Mouse (Mus musculus) liver, embryonic 15.5 days (tissue): ENCODE results near the gene Cylc2. TPM values are rescaled to one million over a fixed set of nuclear protein-coding genes. Genes with fewer than 3 reads are reported as not detected.

Source experiments
- ATAC-seq: fragments of 200-750 bp; cut with Nextera tagmentation; 2 replicates; pipeline ENCODE4 v1.8.0; 2017; ENCODE audit warnings: moderate number of reproducible peaks, mild to moderate bottlenecking, moderate library complexity; ENCODE audit not compliant: insufficient read depth
- H3K27ac ChIP-seq: fragments of 300-500 bp; sonication (generic); replicated peaks from 2 replicates; pipeline ENCODE4 v1.5.1; 2015; ENCODE audit warnings: mild to moderate bottlenecking, inconsistent platforms
- H3K27me3 ChIP-seq: fragments of 300-500 bp; sonication (generic); 2 replicates; pipeline ENCODE4 v1.6.1; 2015; ENCODE audit warnings: mild to moderate bottlenecking, inconsistent platforms
- H3K36me3 ChIP-seq: fragments of 300-500 bp; sonication (generic); replicated peaks from 2 replicates; pipeline ENCODE4 v1.6.1; 2015; ENCODE audit warnings: moderate library complexity, mild to moderate bottlenecking, inconsistent platforms
- H3K4me1 ChIP-seq: fragments of 300-500 bp; sonication (generic); replicated peaks from 2 replicates; pipeline ENCODE4 v1.6.1; 2015; ENCODE audit warnings: inconsistent platforms
- H3K4me2 ChIP-seq: fragments of 300-500 bp; sonication (generic); 2 replicates; pipeline ENCODE4 v1.6.1; 2015; ENCODE audit warnings: moderate library complexity, mild to moderate bottlenecking, inconsistent platforms
- H3K4me3 ChIP-seq: fragments of 300-500 bp; sonication (generic); replicated peaks from 2 replicates; pipeline ENCODE4 v1.5.1; 2015; ENCODE audit warnings: mild to moderate bottlenecking, inconsistent platforms
- H3K9ac ChIP-seq: fragments of 300-500 bp; sonication (generic); 2 replicates; pipeline ENCODE4 v1.6.1; 2015; ENCODE audit warnings: moderate library complexity, mild to moderate bottlenecking, inconsistent platforms
- H3K9me3 ChIP-seq: fragments of 300-500 bp; sonication (generic); replicated peaks from 2 replicates; pipeline ENCODE4 v1.6.1; 2016; ENCODE audit warnings: inconsistent platforms
- WGBS: fragments of 180-500 bp; shearing (Covaris S2); methylation state at CpG from one replicate; pipeline ENCODE4 v1.1.7; 2015; ENCODE audit warnings: mixed read lengths; ENCODE audit not compliant: insufficient replicate concordance; 5-methylcytosine and 5-hydroxymethylcytosine counted together
- polyA plus RNA-seq: library from polyadenylated mRNA; unstranded; fragments of >200 nt; fragmentation: Nextera tagmentation; extraction: Ambion mirVana; gene quantifications from 2 replicates; pipeline ENCODE4 v1.2.1, GENCODE M21; 2015

The Cylc2 gene
- not detected in 2 replicates for polyA plus RNA-seq

GRCm38 (mm10) chr4:51216378-51216777, at the start of gene Cylc2:
Cylc2 (plus strand) TSS chr4:51216678.
- H3K27ac ChIP-seq = no peak within 1 kb of the TSS
- no peaks in the 10 kb centered on the region for H3K4me1 ChIP-seq
- H3K4me2 ChIP-seq = no peak within 1 kb of the TSS
- H3K9me3 ChIP-seq = no peaks in the 10 kb centered on the region
- H3K27me3 ChIP-seq = no peaks in the 10 kb centered on the region
- 55% methylated on average over 1 of the region's 1 CpGs for WGBS
- H3K9ac ChIP-seq = no peak within 1 kb of the TSS
- no peaks in the 10 kb centered on the region for H3K36me3 ChIP-seq
- no peak for ATAC-seq
- H3K4me3 ChIP-seq = no peak within 1 kb of the TSS
